Mouse (Mus musculus): ENCODE data around the gene Map3k5.

- TF ChIP-seq POLR2A (IDR thresholded peaks at IDR 0.05; ENCODE audit: low read depth, low read length) (no peak), CTCF (conservative IDR thresholded peaks at IDR 0.05; ENCODE audit: insufficient read depth, insufficient read length, low read depth, low read length) (no peak)
Observed at GRCm38 (mm10) chr10:20181198-20181597, 246.9 kb downstream of the Map3k5 start.
